Mouse (Mus musculus) erythroblast, embryonic 14.5 days (primary cell): Measurements from ENCODE around the gene Trim63. TPM values are rescaled to one million over a fixed set of nuclear protein-coding genes. Genes with fewer than 3 reads are reported as not detected.

Experiments
- H3K27me3 ChIP-seq: 2 replicates; pipeline ENCODE4 v1.6.1; 2012; ENCODE audit warnings: inconsistent platforms; ENCODE audit not compliant: control insufficient read depth
- H3K36me3 ChIP-seq: 2 replicates; pipeline ENCODE4 v1.6.1; 2012; ENCODE audit warnings: mild to moderate bottlenecking, inconsistent platforms; ENCODE audit not compliant: control insufficient read depth
- H3K4me1 ChIP-seq: 2 replicates; pipeline ENCODE4 v1.6.1; 2012; ENCODE audit warnings: inconsistent platforms; ENCODE audit not compliant: control insufficient read depth
- H3K4me3 ChIP-seq: replicated peaks from 2 replicates; pipeline ENCODE3; 2012; ENCODE audit warnings: moderate library complexity, mild to moderate bottlenecking, inconsistent platforms
- H3K9me3 ChIP-seq: 2 replicates; pipeline ENCODE4 v1.6.1; 2012; ENCODE audit warnings: low read length, inconsistent platforms, mixed read lengths; ENCODE audit not compliant: control insufficient read depth
- GATA1 ChIP-seq: IDR thresholded peaks from 2 replicates; pipeline ENCODE4 v1.6.1; 2012; ENCODE audit warnings: low read length, inconsistent platforms, mixed read lengths
- TAL1 ChIP-seq: IDR thresholded peaks from 3 replicates; pipeline ENCODE4 v1.6.1; 2012; ENCODE audit warnings: low read length, inconsistent platforms, mixed read lengths
- polyA plus RNA-seq: library from polyadenylated mRNA; stranded (reverse); fragments of >175 nt; gene quantifications from 2 replicates; pipeline ENCODE4 v1.2.3, GENCODE M21; 2012

Trim63 gene
- polyA plus RNA-seq, 1 experiment = not detected

GRCm38 (mm10) chr4:134297369-134297768, 17.6 kb upstream of the Trim63 start:
- Histone ChIP-seq H3K4me1 (no peaks in the 10 kb centered on the region), H3K9me3 (peaks cover 3% of the 10 kb centered on the region; the same call in 1 of the 2 replicates), H3K36me3 (no peaks in the 10 kb centered on the region), H3K27me3 (peaks cover 6% of the 10 kb centered on the region), H3K4me3 (no peak overlapping the region)
- TF ChIP-seq GATA1 (no peak), TAL1 (no peak)

- Histone ChIP-seq H3K4me3 (no peak overlapping the region), H3K4me1 (no peaks in the 10 kb centered on the region), H3K9me3 (peaks cover 3% of the 10 kb centered on the region; the same call in 1 of the 2 replicates), H3K36me3 (no peaks in the 10 kb centered on the region), H3K27me3 (peaks cover under 1% of the 10 kb centered on the region; the same call in 1 of the 2 replicates)
- TF ChIP-seq TAL1 = no peak
- TF ChIP-seq GATA1 = no peak
Observed at GRCm38 (mm10) chr4:134298626-134299497, 16.1 kb upstream of the Trim63 start.

- H3K4me1 ChIP-seq = no peaks in the 10 kb centered on the region
- peaks cover 3% of the 10 kb centered on the region; the same call in 1 of the 2 replicates for H3K9me3 ChIP-seq
- H3K27me3 ChIP-seq = no peaks in the 10 kb centered on the region
- H3K36me3 ChIP-seq = no peaks in the 10 kb centered on the region
- H3K4me3 ChIP-seq = no peak overlapping the region
- no peak for TF ChIP-seq TAL1
- TF ChIP-seq GATA1 = no peak
Observed at GRCm38 (mm10) chr4:134299498-134299810, 15.5 kb upstream of the Trim63 start.

GRCm38 (mm10) chr4:134300316-134300715, 14.6 kb upstream of the Trim63 start:
- no peak for TF ChIP-seq TAL1
- no peak for TF ChIP-seq GATA1
- Histone ChIP-seq H3K4me3 (no peak overlapping the region), H3K36me3 (no peaks in the 10 kb centered on the region)

GRCm38 (mm10) chr4:134302084-134302483, 12.8 kb upstream of the Trim63 start:
- Histone ChIP-seq H3K27me3 (no peaks in the 10 kb centered on the region), H3K36me3 (no peaks in the 10 kb centered on the region), H3K9me3 (no peaks in the 10 kb centered on the region), H3K4me3 (no peak overlapping the region), H3K4me1 (no peaks in the 10 kb centered on the region)
- TF ChIP-seq TAL1 = no peak
- TF ChIP-seq GATA1 = no peak

More at GRCm38 (mm10) chr4:134300316-134300715, 14.6 kb upstream of the Trim63 start:
- no peaks in the 10 kb centered on the region for H3K4me1 ChIP-seq
- H3K27me3 ChIP-seq = no peaks in the 10 kb centered on the region
- H3K9me3 ChIP-seq = peaks cover 3% of the 10 kb centered on the region; the same call in 1 of the 2 replicates

- no peaks in the 10 kb centered on the region for H3K36me3 ChIP-seq
- H3K4me3 ChIP-seq = no peak overlapping the region
- H3K27me3 ChIP-seq = no peaks in the 10 kb centered on the region
- TF ChIP-seq GATA1 (no peak), TAL1 (no peak)
- no peaks in the 10 kb centered on the region for H3K9me3 ChIP-seq
- H3K4me1 ChIP-seq = no peaks in the 10 kb centered on the region
Observed at GRCm38 (mm10) chr4:134306963-134307362, 8.0 kb upstream of the Trim63 start.

GRCm38 (mm10) chr4:134307367-134308072, 7.4 kb upstream of the Trim63 start:
- H3K9me3 ChIP-seq = no peaks in the 10 kb centered on the region; the same call in 1 of the 2 replicates
- no peaks in the 10 kb centered on the region for H3K27me3 ChIP-seq
- no peaks in the 10 kb centered on the region for H3K4me1 ChIP-seq
- no peak for TF ChIP-seq GATA1
- no peak for TF ChIP-seq TAL1
- H3K36me3 ChIP-seq = no peaks in the 10 kb centered on the region
- no peak overlapping the region for H3K4me3 ChIP-seq

- no peaks in the 10 kb centered on the region for H3K36me3 ChIP-seq
- TF ChIP-seq TAL1 = no peak
- TF ChIP-seq GATA1 = no peak
- no peaks in the 10 kb centered on the region for H3K4me1 ChIP-seq
- H3K9me3 ChIP-seq = peaks cover 3% of the 10 kb centered on the region
- H3K27me3 ChIP-seq = no peaks in the 10 kb centered on the region
- no peak overlapping the region for H3K4me3 ChIP-seq
Observed at GRCm38 (mm10) chr4:134310106-134310505, 4.8 kb upstream of the Trim63 start.

GRCm38 (mm10) chr4:134310656-134311055, 4.3 kb upstream of the Trim63 start:
- Histone ChIP-seq H3K9me3 (peaks cover 3% of the 10 kb centered on the region), H3K4me3 (no peak overlapping the region), H3K27me3 (no peaks in the 10 kb centered on the region), H3K36me3 (no peaks in the 10 kb centered on the region), H3K4me1 (no peaks in the 10 kb centered on the region)
- TF ChIP-seq GATA1 (no peak), TAL1 (no peak)
